Mouse (Mus musculus) thymus, postnatal 4 days (tissue): Measurements from ENCODE around the gene Crispld2.
A peak's percentile ranks its signal among the peaks of the same experiment; 100 is the strongest.

Source experiments
- DNase-seq: peaks from one replicate; pipeline ENCODE4 v3.0.0; 2021

The Crispld2 gene

GRCm38 (mm10) chr8:119992249-119992648 lies at the start of gene Crispld2:
Crispld2 (plus strand) TSS chr8:119992438.
- DNase-seq, result peak; percentile 93

GRCm38 (mm10) chr8:119943616-119944015 lies 48.6 kb upstream of the Crispld2 start:
- no peak for DNase-seq

- DNase-seq, result peak; percentile 86
Measured at GRCm38 (mm10) chr8:119944096-119944811, 48.0 kb upstream of the Crispld2 start.

GRCm38 (mm10) chr8:119946326-119946865 lies 45.8 kb upstream of the Crispld2 start:
- peak; percentile 38 for DNase-seq

GRCm38 (mm10) chr8:119947653-119948052 lies 44.6 kb upstream of the Crispld2 start:
- no peak for DNase-seq

- DNase-seq, result no peak
Measured at GRCm38 (mm10) chr8:119948340-119948739, 43.9 kb upstream of the Crispld2 start.

- no peak for DNase-seq
Measured at GRCm38 (mm10) chr8:119952282-119952681, 40.0 kb upstream of the Crispld2 start.

- DNase-seq, result no peak
Measured at GRCm38 (mm10) chr8:119952747-119953146, 39.5 kb upstream of the Crispld2 start.

GRCm38 (mm10) chr8:119955333-119955732 lies 36.9 kb upstream of the Crispld2 start:
- DNase-seq, result no peak

- DNase-seq, result no peak
Measured at GRCm38 (mm10) chr8:119958076-119958475, 34.2 kb upstream of the Crispld2 start.

- no peak for DNase-seq
Measured at GRCm38 (mm10) chr8:119960531-119961104, 31.6 kb upstream of the Crispld2 start.

- DNase-seq, result no peak
Measured at GRCm38 (mm10) chr8:119964859-119965258, 27.4 kb upstream of the Crispld2 start.

GRCm38 (mm10) chr8:119967435-119967834 lies 24.8 kb upstream of the Crispld2 start:
- no peak for DNase-seq

- DNase-seq, result no peak
Measured at GRCm38 (mm10) chr8:119970169-119970568, 22.1 kb upstream of the Crispld2 start.

GRCm38 (mm10) chr8:119972558-119972957 lies 19.7 kb upstream of the Crispld2 start:
- DNase-seq, result peak; percentile 51

GRCm38 (mm10) chr8:119978770-119979381 lies 13.4 kb upstream of the Crispld2 start:
- DNase-seq, result no peak

- no peak for DNase-seq
Measured at GRCm38 (mm10) chr8:119981253-119981652, 11.0 kb upstream of the Crispld2 start.

- peak; percentile 68 for DNase-seq
Measured at GRCm38 (mm10) chr8:119984085-119984484, 8.2 kb upstream of the Crispld2 start.

- DNase-seq, result no peak
Measured at GRCm38 (mm10) chr8:119986174-119986573, 6.1 kb upstream of the Crispld2 start.

GRCm38 (mm10) chr8:119988087-119988486 lies 4.2 kb upstream of the Crispld2 start:
- no peak for DNase-seq

- no peak for DNase-seq
Measured at GRCm38 (mm10) chr8:119994114-119994513, 1.9 kb downstream of the Crispld2 start.

- no peak for DNase-seq
Measured at GRCm38 (mm10) chr8:119994556-119994955, 2.3 kb downstream of the Crispld2 start.

GRCm38 (mm10) chr8:119997266-119997665 lies 5.0 kb downstream of the Crispld2 start:
- no peak for DNase-seq

- no peak for DNase-seq
Measured at GRCm38 (mm10) chr8:120000461-120000860, 8.2 kb downstream of the Crispld2 start.
